Mouse (Mus musculus): ENCODE measurements around the gene Spry1. TPM values are rescaled to one million over a fixed set of nuclear protein-coding genes. Genes with fewer than 3 reads are reported as not detected.
"Not testable (repeated sequence)": the region's sequence is repeated elsewhere in the genome, so short reads cannot be mapped to it uniquely, and the experiment has no call there.

The Spry1 gene
- 9.9 and 10.8 TPM in 2 replicates for polyA plus RNA-seq (2012; rRNA removed)

DNA sequence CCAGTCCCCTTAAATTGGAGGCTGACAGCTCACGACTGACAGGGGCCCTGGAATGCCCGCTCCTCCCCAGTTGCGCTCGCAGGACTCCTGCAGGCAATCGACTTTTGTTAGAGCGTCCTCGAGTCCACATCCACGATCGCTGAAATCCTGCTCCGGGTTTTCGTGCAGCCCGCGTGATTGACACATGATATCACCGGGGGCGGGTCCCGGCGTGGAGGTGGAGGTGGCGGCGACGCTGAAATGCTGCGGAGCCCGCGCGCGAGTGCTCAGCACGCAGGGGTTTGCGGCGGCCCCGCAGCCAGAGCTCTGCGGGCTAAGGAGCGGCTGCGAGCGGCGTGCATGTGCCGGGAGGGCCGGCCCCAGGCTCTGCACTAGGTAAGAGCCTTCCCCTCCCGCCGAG lies at the start of gene Spry1:
TSS of gene Spry1 (plus strand) at position 258 of the 400 bp plus-strand sequence.
- H3K4me1 ChIP-seq (ENCODE audit: control insufficient read depth, insufficient read depth, low read length): no peaks in the 10 kb centered on the region
- peak within 1 kb of the TSS; percentile 88 for H3K4me3 ChIP-seq (ENCODE audit: insufficient read depth, low read length)
- TF ChIP-seq CTCF (IDR thresholded peaks at IDR 0.05; ENCODE audit: extremely low read depth, insufficient read depth, low read length) (no peak), POLR2A (IDR thresholded peaks at IDR 0.05; ENCODE audit: extremely low read depth, insufficient read depth, low read length) (peak; percentile 72; the same call in 1 of the 2 replicates)
- peak within 1 kb of the TSS; percentile 69 for H3K27ac ChIP-seq (ENCODE audit: insufficient read depth, low read length)

DNA sequence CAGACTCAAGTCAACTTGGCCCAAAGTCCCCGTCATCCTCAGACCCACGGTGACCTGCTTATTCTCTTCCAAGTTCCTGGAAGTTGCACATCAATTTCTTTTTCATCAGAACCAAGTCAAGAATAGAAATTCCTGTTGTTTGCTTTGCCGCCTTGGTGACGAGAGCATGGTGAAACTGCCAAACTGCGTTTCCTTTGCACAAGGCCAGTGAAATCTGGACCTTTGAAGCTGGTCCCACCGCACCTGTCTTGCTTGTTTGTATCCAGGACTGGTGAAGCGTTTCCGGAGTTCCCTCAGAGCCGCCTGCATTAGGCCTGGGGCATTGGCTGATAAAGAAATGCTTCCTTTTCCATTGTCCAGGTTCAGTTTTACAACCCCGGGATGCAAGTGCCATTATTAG lies 44.0 kb upstream of the Spry1 start:
- no peak overlapping the region for H3K27ac ChIP-seq (ENCODE audit: insufficient read depth, low read length)
- H3K4me1 ChIP-seq (ENCODE audit: control insufficient read depth, insufficient read depth, low read length): no peaks in the 10 kb centered on the region

DNA sequence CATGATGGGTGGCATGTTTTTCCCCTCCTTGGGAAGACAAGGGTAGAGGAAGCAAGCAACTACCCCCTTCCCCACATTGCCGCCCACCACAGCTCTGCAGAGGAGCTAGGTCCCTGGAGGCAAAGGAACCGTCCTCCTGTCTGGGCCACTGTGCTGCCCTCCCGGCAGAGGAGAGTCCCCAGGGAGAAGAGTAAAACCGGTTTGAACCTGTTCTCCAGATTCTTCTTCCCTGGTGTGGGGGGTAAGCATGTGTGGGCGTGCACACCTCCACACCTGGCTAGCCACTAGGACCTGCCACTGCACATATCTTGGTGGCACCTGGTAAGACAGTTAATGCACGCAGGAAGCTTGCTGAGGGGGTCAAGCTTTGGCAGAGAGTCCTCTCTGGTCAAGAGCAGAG lies 43.2 kb upstream of the Spry1 start:
- TF ChIP-seq CTCF (IDR thresholded peaks at IDR 0.05; ENCODE audit: extremely low read depth, insufficient read depth, low read length): no peak
- TF ChIP-seq POLR2A (IDR thresholded peaks at IDR 0.05; ENCODE audit: extremely low read depth, insufficient read depth, low read length): no peak
- no peak overlapping the region for H3K27ac ChIP-seq (ENCODE audit: insufficient read depth, low read length)
- H3K4me1 ChIP-seq (ENCODE audit: control insufficient read depth, insufficient read depth, low read length): no peaks in the 10 kb centered on the region
- no peak overlapping the region for H3K4me3 ChIP-seq (ENCODE audit: insufficient read depth, low read length)

More for the DNA sequence above, 44.0 kb upstream of the Spry1 start:
- TF ChIP-seq CTCF (IDR thresholded peaks at IDR 0.05; ENCODE audit: extremely low read depth, insufficient read depth, low read length) (no peak), POLR2A (IDR thresholded peaks at IDR 0.05; ENCODE audit: extremely low read depth, insufficient read depth, low read length) (no peak)
- no peak overlapping the region for H3K4me3 ChIP-seq (ENCODE audit: insufficient read depth, low read length)

DNA sequence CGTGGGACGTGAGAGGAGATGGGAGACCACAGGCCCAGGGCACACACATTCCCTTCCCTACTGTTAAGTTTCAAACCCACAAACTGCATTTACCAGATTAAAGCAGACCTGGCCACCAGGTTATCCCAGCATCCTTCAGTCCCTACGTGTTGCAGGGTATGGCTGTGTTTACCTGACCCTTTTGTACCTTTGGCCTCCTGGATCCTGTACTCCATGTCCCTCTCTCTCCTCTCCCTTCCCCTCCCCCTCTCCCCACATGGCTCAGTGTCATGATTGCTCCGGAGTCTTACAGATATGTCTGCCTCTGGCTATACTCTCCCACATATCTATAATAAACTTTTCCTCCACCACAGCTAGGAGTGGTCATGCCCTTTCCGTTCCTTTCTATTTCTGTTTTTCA lies 42.5 kb upstream of the Spry1 start:
- TF ChIP-seq CTCF (IDR thresholded peaks at IDR 0.05; ENCODE audit: extremely low read depth, insufficient read depth, low read length) (no peak), POLR2A (IDR thresholded peaks at IDR 0.05; ENCODE audit: extremely low read depth, insufficient read depth, low read length) (no peak)
- Histone ChIP-seq H3K4me1 (ENCODE audit: control insufficient read depth, insufficient read depth, low read length) (no peaks in the 10 kb centered on the region), H3K27ac (ENCODE audit: insufficient read depth, low read length) (no peak overlapping the region), H3K4me3 (ENCODE audit: insufficient read depth, low read length) (no peak overlapping the region)

DNA sequence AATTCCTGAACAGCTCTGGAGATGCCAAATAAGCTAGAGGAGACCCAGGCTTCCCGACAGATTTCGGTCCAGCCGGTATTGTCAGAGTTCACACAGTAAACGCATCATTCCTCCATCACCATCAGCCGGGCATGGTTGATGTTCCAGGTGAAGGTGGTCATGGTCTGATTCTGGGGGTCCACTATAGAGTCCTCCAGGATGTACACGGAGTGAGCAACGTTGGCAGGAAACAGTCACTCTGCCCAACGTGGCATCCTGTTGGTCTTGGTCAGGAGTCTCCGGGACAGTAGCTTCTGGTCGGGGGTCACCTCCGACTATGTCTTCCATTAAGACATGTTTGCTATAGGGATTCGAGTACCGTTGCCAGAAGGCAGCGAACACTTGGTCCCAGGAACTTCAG lies 40.1 kb upstream of the Spry1 start:
- H3K27ac ChIP-seq (ENCODE audit: insufficient read depth, low read length); H3K4me1 ChIP-seq (ENCODE audit: control insufficient read depth, insufficient read depth, low read length); H3K4me3 ChIP-seq (ENCODE audit: insufficient read depth, low read length): not testable (repeated sequence)

DNA sequence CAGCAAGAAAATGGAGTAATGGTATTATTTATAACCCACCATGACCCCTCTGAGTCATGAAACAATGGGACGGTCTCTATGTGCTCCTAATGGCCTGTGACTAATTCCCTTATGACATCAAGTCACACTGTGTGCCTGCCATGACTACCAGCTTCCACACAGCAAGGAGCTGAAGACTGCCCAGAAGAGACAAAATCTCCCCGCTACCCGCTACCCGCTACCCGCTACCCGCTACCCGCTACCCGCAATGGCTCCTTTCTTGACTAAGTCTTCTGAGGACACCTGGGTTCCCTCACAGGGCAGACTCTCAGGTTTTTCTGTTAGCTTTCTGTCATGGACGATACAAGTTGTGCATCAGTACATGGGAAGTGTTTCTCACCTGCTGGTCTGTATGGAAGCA lies 37.4 kb upstream of the Spry1 start:
- Histone ChIP-seq H3K27ac (ENCODE audit: insufficient read depth, low read length) (no peak overlapping the region), H3K4me3 (ENCODE audit: insufficient read depth, low read length) (no peak overlapping the region), H3K4me1 (ENCODE audit: control insufficient read depth, insufficient read depth, low read length) (no peaks in the 10 kb centered on the region; the same call in 1 of the 2 replicates)
- TF ChIP-seq POLR2A (IDR thresholded peaks at IDR 0.05; ENCODE audit: extremely low read depth, insufficient read depth, low read length) (no peak), CTCF (IDR thresholded peaks at IDR 0.05; ENCODE audit: extremely low read depth, insufficient read depth, low read length) (no peak)

DNA sequence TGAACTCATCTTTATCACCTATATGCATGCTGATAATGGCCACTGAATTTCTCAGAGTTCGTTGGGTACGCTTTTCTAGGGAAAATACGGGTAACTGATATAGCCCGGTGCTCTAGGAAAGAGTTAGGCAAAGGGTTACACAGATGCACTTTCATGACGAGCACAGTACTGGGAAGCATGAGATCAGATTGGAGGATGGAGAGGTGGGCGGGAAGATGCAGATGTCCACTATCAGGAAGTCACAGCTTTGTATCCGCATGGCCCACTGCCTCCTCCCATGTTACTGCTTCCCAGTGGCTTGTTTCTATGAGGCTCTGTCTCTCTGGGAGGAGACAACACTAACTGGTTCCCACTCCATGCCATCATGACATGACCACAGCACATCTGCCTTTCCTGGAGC lies 36.9 kb upstream of the Spry1 start:
- Histone ChIP-seq H3K4me1 (ENCODE audit: control insufficient read depth, insufficient read depth, low read length) (no peaks in the 10 kb centered on the region; the same call in 1 of the 2 replicates), H3K27ac (ENCODE audit: insufficient read depth, low read length) (no peak overlapping the region), H3K4me3 (ENCODE audit: insufficient read depth, low read length) (no peak overlapping the region)
- TF ChIP-seq POLR2A (IDR thresholded peaks at IDR 0.05; ENCODE audit: extremely low read depth, insufficient read depth, low read length) (no peak), CTCF (IDR thresholded peaks at IDR 0.05; ENCODE audit: extremely low read depth, insufficient read depth, low read length) (no peak)

DNA sequence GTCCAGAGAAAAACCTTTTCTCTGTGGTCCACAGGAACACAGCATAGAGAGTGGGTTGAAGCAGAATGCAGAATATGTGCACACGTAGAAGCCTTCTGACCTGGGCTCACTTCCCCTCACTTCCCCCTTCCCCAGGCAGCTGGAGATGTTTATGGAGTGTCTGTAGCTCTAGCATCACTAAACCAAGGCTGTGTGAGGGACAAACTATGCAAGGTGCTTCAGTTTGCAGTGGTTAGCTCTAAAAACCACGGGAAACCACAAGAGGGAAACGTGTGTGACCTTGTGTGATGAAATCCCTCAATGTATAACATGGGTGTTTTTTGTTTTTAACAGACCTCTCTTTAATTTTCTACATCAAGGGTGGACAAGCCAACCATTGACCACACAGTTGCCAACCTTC lies 36.2 kb upstream of the Spry1 start:
- no peak overlapping the region for H3K27ac ChIP-seq (ENCODE audit: insufficient read depth, low read length)
- no peak overlapping the region for H3K4me3 ChIP-seq (ENCODE audit: insufficient read depth, low read length)
- TF ChIP-seq CTCF (IDR thresholded peaks at IDR 0.05; ENCODE audit: extremely low read depth, insufficient read depth, low read length) (no peak), POLR2A (IDR thresholded peaks at IDR 0.05; ENCODE audit: extremely low read depth, insufficient read depth, low read length) (no peak)
- no peaks in the 10 kb centered on the region; the same call in 1 of the 2 replicates for H3K4me1 ChIP-seq (ENCODE audit: control insufficient read depth, insufficient read depth, low read length)

DNA sequence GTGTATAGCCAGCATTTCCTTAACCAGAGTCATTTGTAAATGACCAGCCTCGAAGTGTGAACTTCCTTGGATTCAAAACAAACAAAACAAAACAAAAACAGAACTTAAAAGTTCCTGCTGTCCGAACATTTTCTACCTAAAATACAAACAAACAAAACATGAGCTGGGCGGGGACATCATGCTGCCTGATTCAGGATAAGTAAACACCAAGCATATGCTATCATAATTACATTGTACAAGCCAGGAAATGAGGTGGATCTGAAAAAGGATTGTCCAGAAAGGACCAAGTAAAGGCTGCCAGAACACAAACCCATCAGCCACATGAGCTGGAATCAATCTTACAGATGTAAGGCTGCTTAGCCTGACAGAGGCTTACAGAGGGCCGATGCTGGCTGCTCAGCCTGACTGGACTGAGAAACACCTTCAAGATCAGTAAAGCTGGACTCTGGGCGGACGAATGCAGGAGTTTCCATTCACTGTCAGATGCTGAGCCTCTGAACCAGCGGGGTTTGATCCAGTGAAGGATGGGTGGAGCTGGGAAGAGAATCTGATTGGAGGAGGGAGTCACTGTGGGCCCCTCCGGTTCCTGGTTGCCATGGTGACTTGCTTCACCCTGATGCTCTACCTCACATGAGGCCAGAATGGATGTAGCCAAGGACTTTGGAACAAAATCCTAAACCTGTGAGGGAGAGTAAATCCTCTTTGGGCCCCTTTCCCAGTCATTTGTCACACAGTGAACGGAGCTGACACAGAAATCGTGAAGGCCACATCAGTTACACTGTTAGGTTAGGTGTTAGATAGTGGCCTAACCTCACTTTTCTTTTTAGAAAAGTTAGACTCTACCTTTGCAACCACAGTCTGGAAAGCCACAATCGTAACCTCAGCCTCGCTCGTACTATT lies 34.5 kb upstream of the Spry1 start:
- TF ChIP-seq POLR2A (IDR thresholded peaks at IDR 0.05; ENCODE audit: extremely low read depth, insufficient read depth, low read length) (no peak), CTCF (IDR thresholded peaks at IDR 0.05; ENCODE audit: extremely low read depth, insufficient read depth, low read length) (no peak)
- H3K4me3 ChIP-seq (ENCODE audit: insufficient read depth, low read length): no peak overlapping the region
- no peak overlapping the region for H3K27ac ChIP-seq (ENCODE audit: insufficient read depth, low read length)
- H3K4me1 ChIP-seq (ENCODE audit: control insufficient read depth, insufficient read depth, low read length): no peaks in the 10 kb centered on the region; the same call in 1 of the 2 replicates

DNA sequence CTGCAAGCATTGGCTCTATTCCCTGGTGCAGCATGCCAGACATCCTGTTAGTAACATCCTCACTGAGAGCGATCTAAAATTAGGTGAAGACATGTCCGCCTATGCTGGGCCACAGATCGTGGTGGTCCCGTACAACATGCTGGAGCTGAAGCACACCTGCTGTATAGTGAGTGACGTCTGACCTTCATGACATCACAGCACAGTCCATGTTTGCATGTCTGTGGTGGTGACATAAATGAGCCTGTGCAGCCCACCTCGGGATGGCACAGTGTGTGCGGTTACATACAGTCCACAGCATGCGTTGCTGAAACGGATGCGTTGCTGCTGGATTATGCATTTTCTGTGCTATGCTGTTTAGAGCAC lies 33.9 kb upstream of the Spry1 start:
- Histone ChIP-seq H3K27ac (ENCODE audit: insufficient read depth, low read length) (no peak overlapping the region), H3K4me3 (ENCODE audit: insufficient read depth, low read length) (no peak overlapping the region), H3K4me1 (ENCODE audit: control insufficient read depth, insufficient read depth, low read length) (no peaks in the 10 kb centered on the region; the same call in 1 of the 2 replicates)
- no peak for TF ChIP-seq CTCF (IDR thresholded peaks at IDR 0.05; ENCODE audit: extremely low read depth, insufficient read depth, low read length)
- no peak for TF ChIP-seq POLR2A (IDR thresholded peaks at IDR 0.05; ENCODE audit: extremely low read depth, insufficient read depth, low read length)

All from cortical plate, adult 2 months (tissue).